Mouse (Mus musculus) heart, adult 9 months (tissue): ENCODE data around the gene Cxcr1.

Source experiments
- DNase-seq, 2 experiments: peaks; one replicate each; pipeline ENCODE4 v3.0.0; 2022; ENCODE audit warnings: low spot score in 2 of 2

Gene Cxcr1

GRCm38 (mm10) chr1:74194445-74194844 lies at the start of gene Cxcr1:
Gene Cxcr1, minus strand, starts transcription at chr1:74194631.
- DNase-seq = no peak

- no peak for DNase-seq
Measured at GRCm38 (mm10) chr1:74240832-74241231, 46.4 kb upstream of the Cxcr1 start.

- no peak for DNase-seq
Measured at GRCm38 (mm10) chr1:74240311-74240710, 45.9 kb upstream of the Cxcr1 start.

DNA sequence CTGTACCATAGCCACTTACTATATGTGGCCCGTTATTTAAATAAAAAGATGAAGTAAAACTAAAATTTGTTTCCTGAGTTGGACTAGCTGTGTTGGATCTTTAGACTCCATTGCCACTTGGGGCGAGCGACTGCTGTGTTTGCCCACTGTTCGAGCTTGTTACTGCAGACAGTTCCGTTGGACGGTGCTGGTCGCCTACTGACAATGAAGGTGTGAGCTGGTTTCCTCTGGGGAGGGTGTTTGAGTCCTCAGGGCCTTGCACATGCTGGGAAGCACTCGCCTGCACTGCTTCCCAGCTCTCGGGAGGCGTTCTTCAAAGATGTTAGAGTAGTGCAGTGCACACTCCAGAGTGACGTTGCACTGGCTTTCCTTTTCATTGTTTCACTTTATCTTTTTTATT lies 45.2 kb upstream of the Cxcr1 start:
- no peak for DNase-seq

GRCm38 (mm10) chr1:74239162-74239561 lies 44.7 kb upstream of the Cxcr1 start:
- no peak for DNase-seq

GRCm38 (mm10) chr1:74238136-74238535 lies 43.7 kb upstream of the Cxcr1 start:
- DNase-seq = no peak

GRCm38 (mm10) chr1:74237671-74238070 lies 43.2 kb upstream of the Cxcr1 start:
- DNase-seq = peak in 1 of 2 experiments; percentile 28

DNA sequence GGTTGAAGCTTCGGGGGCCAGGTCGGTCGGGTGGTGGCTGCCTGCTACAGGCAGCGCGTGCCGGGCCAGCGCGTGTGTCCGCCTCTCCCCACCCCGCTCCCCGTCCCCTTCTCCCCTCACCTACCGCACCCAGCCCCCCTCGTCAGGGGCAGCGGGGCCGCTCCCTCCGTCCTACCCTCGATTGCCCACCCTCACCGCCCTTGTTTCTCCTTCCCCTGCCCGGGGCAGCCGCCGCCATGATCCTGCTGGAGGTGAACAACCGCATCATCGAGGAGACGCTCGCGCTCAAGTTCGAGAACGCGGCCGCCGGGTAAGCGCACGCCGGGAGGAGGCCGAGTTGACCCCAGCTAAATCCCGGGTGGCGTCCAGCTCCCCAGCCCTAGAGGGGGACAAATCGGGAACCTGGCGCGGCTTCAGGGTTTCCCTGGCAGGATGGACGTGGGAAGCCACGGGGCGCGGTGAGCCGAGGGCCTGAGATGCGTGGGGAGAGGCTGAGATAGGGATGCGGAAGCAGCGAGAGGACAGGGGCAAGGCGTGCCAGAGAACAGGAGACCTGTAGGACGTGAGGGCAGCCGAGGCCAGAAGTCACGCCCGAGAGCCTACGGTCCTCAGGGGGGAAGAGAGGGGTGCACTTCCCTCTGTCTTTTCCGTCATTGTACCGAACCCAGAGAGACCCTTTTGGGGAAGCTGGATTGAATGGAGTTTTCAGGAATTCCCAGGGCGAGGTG lies 42.3 kb upstream of the Cxcr1 start:
- peak; percentile 43 to 57 for DNase-seq

DNA sequence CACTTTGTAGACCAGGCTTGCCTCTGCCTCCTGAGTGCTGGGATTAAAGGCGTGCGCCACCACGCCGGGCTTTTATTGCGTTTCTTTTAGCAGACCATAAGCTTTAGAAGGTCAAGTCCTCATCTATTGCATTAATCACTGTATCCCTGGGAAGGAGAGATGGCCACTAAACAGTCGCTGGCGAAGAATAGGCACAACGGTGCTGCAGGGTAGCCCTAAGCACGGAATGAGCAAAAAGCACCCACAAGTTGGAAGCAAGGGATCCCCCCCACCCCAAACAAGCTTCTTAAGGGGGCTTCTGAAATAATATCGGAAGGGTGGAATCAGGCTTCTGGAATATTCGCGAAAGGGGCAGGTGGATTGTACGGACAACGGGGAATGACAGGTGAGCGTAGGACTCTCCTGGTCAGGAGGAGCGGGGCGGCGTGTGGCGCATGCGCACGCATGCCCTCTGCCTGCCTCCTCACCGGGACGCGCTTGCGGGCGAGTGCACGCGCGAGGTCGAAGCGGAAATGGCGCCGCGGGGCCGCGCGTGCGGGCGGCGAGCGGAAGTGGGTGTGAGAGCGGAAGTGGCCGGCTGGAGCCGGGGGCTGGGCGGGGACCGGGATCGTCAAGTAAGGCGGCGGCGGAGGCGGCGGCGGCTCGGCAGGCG lies 41.6 kb upstream of the Cxcr1 start, which contains the start of gene Arpc2:
Gene Arpc2 (plus strand): TSS at position 147 of the 652 bp plus-strand sequence.
- peak; percentile 98 to 99 for DNase-seq

- no peak for DNase-seq
Measured at GRCm38 (mm10) chr1:74230992-74231391, 36.6 kb upstream of the Cxcr1 start.

DNA sequence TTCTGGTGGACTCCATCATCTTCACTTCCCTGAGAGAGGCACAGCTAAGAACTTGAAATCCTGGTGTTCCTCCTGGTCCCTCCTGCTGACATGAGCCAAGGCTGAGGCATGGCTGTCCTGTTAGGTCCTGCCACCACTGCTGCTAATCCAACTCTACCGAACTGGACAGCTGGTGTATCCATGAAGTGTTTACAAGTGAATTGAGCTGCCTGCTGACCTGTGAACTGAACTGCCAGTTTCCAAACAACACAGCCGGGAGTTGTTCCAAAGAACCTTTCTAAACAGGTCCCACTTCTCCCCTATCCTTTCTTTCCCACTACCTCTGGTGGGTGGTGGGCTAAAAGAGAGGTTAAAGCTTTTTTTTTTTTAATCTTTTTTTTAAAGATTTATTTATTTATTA lies 35.5 kb upstream of the Cxcr1 start:
- DNase-seq = no peak

DNA sequence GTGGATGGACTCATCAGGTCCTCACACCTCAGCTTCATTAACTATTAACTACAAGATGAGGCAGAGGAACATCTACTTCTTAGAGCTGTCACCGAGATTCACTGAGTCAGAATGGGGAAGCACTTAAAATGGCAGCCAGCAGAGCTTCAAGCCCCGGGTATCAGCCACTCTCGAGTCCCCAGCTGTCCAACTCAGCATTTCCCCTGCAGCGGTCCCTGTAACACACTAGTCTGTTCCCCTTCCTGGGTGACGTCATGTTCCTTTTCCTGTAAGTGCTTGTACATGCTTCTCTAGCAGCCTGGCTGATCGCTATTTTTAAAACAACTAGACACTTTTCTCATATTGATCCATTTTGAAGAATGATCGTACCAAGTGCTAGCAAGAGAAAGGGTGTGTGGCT lies 32.9 kb upstream of the Cxcr1 start:
- DNase-seq = peak; percentile 74 to 83

DNA sequence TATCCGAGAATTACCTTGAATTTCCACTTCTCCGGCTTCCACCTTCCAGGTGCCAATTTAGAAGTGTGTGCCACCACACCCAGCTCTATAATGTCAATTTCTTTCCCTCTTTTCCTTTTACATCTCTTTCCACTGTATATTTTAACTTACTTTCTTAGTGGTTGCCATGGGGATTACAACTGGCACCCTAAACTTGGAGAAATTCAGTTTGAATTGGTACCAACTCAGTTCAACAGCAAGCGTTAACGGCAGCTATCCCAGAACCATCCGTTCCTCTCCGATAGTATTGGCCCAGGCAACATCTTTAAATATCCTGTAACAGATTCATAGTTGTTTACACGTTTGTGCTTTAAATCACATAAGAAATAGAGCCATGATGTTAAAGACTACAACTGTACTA lies 25.5 kb upstream of the Cxcr1 start:
- no peak for DNase-seq

- no peak for DNase-seq
Measured at GRCm38 (mm10) chr1:74208941-74209340, 14.5 kb upstream of the Cxcr1 start.

DNA sequence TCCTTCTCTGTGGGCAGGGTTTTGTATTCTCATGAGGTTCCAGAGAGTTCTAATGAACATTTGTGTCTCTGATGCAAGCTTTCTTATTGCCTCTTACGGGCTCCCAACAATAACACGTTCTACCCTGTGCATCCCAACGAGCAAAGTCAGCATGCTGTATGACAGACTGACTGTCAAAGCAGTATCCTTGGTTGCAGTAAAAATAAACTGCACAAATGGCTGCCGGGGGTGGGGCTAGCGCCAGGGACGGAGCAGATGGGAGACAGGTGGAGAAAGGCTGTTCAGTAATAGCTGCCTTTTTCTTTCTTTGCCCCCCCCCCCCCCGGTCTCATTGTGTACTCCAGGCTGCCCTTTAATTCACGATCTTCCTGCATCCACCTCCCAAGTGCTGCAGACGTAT lies 13.5 kb upstream of the Cxcr1 start:
- no peak for DNase-seq

GRCm38 (mm10) chr1:74206642-74207041 lies 12.2 kb upstream of the Cxcr1 start:
- DNase-seq = no peak

DNA sequence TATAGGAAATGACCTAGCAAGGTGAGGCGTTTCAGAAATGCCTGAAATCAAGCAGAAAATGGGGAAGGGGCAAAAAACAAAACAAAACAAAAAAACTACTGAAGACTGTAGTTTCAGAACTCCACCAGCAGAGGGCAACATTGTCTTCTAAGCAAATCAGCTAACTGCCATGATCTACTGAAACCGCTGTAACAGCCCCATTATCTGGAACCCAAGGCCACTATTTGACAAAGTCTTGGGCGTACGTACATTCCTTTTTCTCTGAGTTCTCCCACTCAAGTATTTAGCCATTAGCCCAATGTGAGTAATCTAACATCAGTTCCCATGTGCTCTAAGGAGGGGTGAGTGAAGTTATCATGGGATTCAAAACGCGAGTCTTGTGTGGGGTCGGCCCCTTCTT lies 11.4 kb upstream of the Cxcr1 start:
- peak in 1 of 2 experiments; percentile 25 for DNase-seq

DNA sequence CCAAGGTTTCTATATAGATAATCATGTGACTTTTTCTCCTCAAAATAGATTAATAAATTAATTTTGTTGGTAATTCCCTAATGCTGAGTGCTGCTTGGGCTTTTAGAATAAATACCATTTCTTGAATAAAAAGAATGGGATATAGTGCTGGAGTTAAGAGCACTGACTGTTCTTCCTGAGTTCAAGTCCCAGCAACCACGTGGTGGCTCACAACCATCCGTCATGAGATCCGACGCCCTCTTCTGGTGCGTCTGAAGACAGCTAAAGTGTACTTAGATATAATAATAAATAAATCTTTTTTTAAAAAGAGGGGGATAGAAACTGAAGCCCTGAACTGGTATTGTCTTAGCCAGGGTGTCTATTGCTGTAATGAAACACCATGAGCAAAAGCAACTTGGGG lies 9.0 kb upstream of the Cxcr1 start:
- no peak for DNase-seq

GRCm38 (mm10) chr1:74201048-74201844 lies 6.8 kb upstream of the Cxcr1 start:
- DNase-seq = no peak

GRCm38 (mm10) chr1:74199046-74199445 lies 4.6 kb upstream of the Cxcr1 start:
- no peak for DNase-seq

GRCm38 (mm10) chr1:74197726-74198470 lies 3.5 kb upstream of the Cxcr1 start:
- no peak for DNase-seq
